Mouse (Mus musculus) megakaryocyte, adult 5-6 weeks (primary cell): ENCODE measurements around the gene Insm1. TPM values are rescaled to one million over a fixed set of nuclear protein-coding genes. Genes with fewer than 3 reads are reported as not detected.

ENCODE experiments used
- ATAC-seq: 2 replicates; pipeline ENCODE4 v1.8.0; 2016; ENCODE audit warnings: mild to moderate bottlenecking, inconsistent platforms; ENCODE audit not compliant: poor library complexity, severe bottlenecking
- total RNA-seq, 2 experiments: library from RNA; stranded (forward) in 1 of 2; stranded (reverse) in 1 of 2; fragments of 153-499, 151-499 nt in 1 of 2; fragments of 221-1000, 200-1000 nt in 1 of 2; gene quantifications; 2 replicates each; pipeline versions ENCODE4 v1.2.3 to v1.2.4; 2015 to 2017

Insm1 gene
- total RNA-seq, 2 experiments from 2014 or later = not detected

- no peak for ATAC-seq
These were observed 38.3 kb downstream of the Insm1 start for GRCm38 (mm10) chr2:146259787-146260560.

DNA sequence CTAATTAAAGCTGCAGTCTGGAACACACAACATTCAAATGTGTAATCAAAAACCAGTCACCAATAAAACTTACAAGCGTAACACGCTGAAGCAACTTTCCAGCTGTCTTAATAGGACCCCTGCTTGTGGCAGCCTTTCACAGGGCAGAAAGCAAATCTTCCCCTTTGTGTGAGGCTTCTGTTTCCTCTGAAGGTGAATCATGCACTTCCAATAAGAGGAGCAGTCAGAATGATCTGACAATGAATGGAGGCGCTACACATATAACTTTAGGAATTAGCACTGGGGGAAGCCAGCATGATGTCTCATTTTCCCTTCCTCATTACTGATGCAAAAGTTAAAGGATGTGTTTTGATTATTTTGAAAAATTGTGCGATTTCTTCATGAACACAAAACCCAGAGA lies 39.4 kb downstream of the Insm1 start:
- no peak for ATAC-seq

DNA sequence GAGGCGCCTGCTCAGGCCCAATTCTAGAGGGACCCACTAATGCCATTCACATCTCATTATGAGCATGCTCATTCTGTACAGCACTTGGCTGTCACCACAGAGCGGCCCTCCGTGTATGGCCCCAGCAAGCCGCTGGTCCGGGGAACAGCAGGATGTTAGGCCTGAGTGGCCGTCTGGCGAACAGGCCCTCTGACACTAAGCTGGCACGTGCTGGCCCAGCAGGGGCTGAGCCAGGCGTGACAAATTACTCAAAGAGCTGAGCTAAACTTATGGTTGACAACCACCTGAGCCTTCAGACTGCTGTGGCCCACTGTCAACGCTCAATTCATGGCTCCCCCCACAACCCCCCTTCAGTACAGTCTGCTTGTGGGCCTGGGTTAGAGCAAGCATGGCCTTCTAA lies 40.5 kb downstream of the Insm1 start:
- no peak for ATAC-seq

DNA sequence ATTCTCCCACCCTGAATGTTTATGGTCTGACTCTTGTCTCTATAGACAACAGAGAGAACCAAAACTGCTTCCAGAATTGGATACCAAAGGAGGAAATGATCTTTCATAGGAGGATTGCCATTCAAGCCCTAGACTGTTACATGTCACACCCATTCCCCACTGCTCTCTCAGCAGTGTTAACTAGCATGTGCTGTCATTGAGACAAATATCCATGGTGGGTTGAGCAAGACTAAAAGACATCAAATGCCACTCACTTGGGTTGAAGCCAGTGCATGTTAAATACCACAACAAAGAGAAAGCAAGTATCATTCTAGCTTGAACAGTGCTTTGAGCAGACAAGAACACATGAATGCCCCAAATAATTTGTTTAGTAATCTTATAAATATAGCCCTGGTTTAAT lies 41.2 kb downstream of the Insm1 start:
- no peak for ATAC-seq

- no peak for ATAC-seq
These were observed 43.3 kb downstream of the Insm1 start for GRCm38 (mm10) chr2:146265045-146265444.

- ATAC-seq = no peak
These were observed 44.8 kb downstream of the Insm1 start for GRCm38 (mm10) chr2:146266539-146266938.
